Mouse (Mus musculus) liver, postnatal 0 days (tissue): ENCODE results near the gene Cacna2d4. TPM values are rescaled to one million over a fixed set of nuclear protein-coding genes. Genes with fewer than 3 reads are reported as not detected.
A peak's percentile ranks its signal among the peaks of the same experiment; 100 is the strongest.

ENCODE experiments used
- ATAC-seq: fragments of 200-750 bp; cut with Nextera tagmentation; 2 replicates; pipeline ENCODE4 v1.8.0; 2017; ENCODE audit warnings: mild to moderate bottlenecking, moderate library complexity
- DNase-seq: peaks from one replicate; pipeline ENCODE4 v3.0.0-alpha.2; 2016
- H3K27ac ChIP-seq: fragments of 300-500 bp; sonication (generic); 2 replicates; pipeline ENCODE4 v1.5.1; 2014; ENCODE audit warnings: antibody characterized with exemption, moderate library complexity, mild to moderate bottlenecking, low read depth
- H3K27me3 ChIP-seq: fragments of 300-500 bp; sonication (generic); 2 replicates; pipeline ENCODE4 v1.6.1; 2014; ENCODE audit warnings: low read length, control low read depth, mixed read lengths; ENCODE audit not compliant: insufficient read depth
- H3K36me3 ChIP-seq: fragments of 300-500 bp; sonication (generic); replicated peaks from 2 replicates; pipeline ENCODE4 v1.6.1; 2014; ENCODE audit warnings: mild to moderate bottlenecking, control low read depth, low read length, moderate library complexity, mixed read lengths; ENCODE audit not compliant: insufficient read depth
- H3K4me1 ChIP-seq: fragments of 300-500 bp; sonication (generic); 2 replicates; pipeline ENCODE4 v1.6.1; 2014; ENCODE audit warnings: antibody characterized with exemption, mild to moderate bottlenecking, control low read depth; ENCODE audit not compliant: insufficient read depth
- H3K4me2 ChIP-seq: fragments of 300-500 bp; sonication (generic); 2 replicates; pipeline ENCODE4 v1.6.1; 2014; ENCODE audit warnings: low read depth, mild to moderate bottlenecking, low read length, moderate library complexity, mixed read lengths
- H3K4me3 ChIP-seq: fragments of 300-500 bp; sonication (generic); 2 replicates; pipeline ENCODE4 v1.5.1; 2014; ENCODE audit warnings: low read depth, low read length
- H3K9ac ChIP-seq: fragments of 300-500 bp; sonication (generic); replicated peaks from 2 replicates; pipeline ENCODE4 v1.6.1; 2014; ENCODE audit warnings: mild to moderate bottlenecking, moderate library complexity
- H3K9me3 ChIP-seq: fragments of 300-500 bp; sonication (generic); 2 replicates; pipeline ENCODE4 v1.6.1; 2016; ENCODE audit warnings: mild to moderate bottlenecking, control low read depth, low read length, mixed read lengths
- CTCF ChIP-seq: sonication (generic); IDR thresholded peaks from 2 replicates; pipeline ENCODE4 v1.5.1; 2016; ENCODE audit warnings: antibody characterized with exemption, low read depth
- EP300 ChIP-seq: IDR thresholded peaks from 2 replicates; pipeline ENCODE4 v1.6.1; 2016; ENCODE audit warnings: antibody characterized with exemption, low read depth, mild to moderate bottlenecking
- WGBS: fragments of 180-500 bp; shearing (Covaris S2); extraction: QIAGEN DNeasy Blood & Tissue Kit; methylation state at CpG from one replicate; pipeline ENCODE4 v1.1.7; 2014; ENCODE audit not compliant: insufficient replicate concordance; 5-methylcytosine and 5-hydroxymethylcytosine counted together
- polyA plus RNA-seq: library from polyadenylated mRNA; unstranded; fragments of >200 nt; fragmentation: Nextera tagmentation; extraction: Ambion mirVana; gene quantifications from 2 replicates; pipeline ENCODE4 v1.2.1, GENCODE M21; 2015

The Cacna2d4 gene
- polyA plus RNA-seq, 1 experiment from 2014 or later = 0.08 TPM

DNA sequence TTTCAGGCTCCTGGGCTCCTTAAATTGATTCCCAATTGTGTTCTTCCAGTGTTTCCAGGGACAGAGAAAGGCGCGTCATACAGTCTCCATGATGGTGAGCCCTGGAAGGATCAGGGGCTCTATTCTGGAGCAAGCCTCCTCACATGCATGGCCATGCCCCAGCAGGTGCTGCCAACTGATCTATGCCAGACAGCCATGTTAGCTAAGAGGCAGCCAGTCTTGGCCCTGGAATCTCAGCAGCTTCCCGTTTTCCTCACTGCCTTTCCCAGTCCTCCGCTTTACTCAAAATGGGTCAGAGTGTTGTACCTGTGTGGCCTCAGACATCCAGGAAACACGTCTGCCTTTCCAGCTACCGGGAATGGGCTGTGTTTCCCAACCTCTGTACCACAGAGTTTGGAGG lies 10.6 kb upstream of the Cacna2d4 start:
- no peak overlapping the region for H3K4me2 ChIP-seq
- WGBS = 83% methylated on average over 6 of the region's 6 CpGs
- no peak overlapping the region for H3K4me3 ChIP-seq
- no peaks in the 10 kb centered on the region for H3K9me3 ChIP-seq
- DNase-seq = no peak
- TF ChIP-seq CTCF (no peak), EP300 (no peak)
- no peak overlapping the region for H3K27ac ChIP-seq
- peaks cover 4% of the 10 kb centered on the region for H3K36me3 ChIP-seq
- no peak overlapping the region for H3K9ac ChIP-seq
- H3K4me1 ChIP-seq = no peaks in the 10 kb centered on the region
- ATAC-seq = no peak
- H3K27me3 ChIP-seq = no peaks in the 10 kb centered on the region

DNA sequence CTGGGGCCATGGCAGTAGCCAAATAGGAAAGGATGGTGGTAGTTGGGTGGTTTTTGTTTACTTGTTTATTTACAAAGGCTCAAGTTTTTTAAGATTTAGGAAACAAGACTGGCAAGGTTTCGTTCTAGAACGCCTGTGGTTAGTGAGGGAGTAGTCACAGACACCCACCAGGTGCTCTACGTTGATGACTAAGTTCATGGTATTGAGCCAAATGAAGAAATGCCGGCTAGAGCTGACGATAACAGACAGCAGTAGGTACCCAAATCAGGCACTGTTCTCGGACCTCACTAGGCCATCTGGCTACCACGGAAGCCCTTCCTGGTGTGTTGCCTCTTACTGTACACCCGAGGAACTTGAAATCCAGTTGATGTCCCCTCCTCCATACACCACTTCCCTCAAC lies 9.3 kb upstream of the Cacna2d4 start:
- no peak overlapping the region for H3K4me2 ChIP-seq
- ATAC-seq (no peak), DNase-seq (no peak)
- H3K4me3 ChIP-seq = no peak overlapping the region
- 70% methylated on average over 8 of the region's 8 CpGs for WGBS
- no peak overlapping the region for H3K27ac ChIP-seq
- H3K9ac ChIP-seq = no peak overlapping the region
- H3K27me3 ChIP-seq = no peaks in the 10 kb centered on the region
- TF ChIP-seq EP300 (no peak), CTCF (no peak)
- H3K36me3 ChIP-seq = no peaks in the 10 kb centered on the region
- no peaks in the 10 kb centered on the region for H3K4me1 ChIP-seq
- H3K9me3 ChIP-seq = no peaks in the 10 kb centered on the region

DNA sequence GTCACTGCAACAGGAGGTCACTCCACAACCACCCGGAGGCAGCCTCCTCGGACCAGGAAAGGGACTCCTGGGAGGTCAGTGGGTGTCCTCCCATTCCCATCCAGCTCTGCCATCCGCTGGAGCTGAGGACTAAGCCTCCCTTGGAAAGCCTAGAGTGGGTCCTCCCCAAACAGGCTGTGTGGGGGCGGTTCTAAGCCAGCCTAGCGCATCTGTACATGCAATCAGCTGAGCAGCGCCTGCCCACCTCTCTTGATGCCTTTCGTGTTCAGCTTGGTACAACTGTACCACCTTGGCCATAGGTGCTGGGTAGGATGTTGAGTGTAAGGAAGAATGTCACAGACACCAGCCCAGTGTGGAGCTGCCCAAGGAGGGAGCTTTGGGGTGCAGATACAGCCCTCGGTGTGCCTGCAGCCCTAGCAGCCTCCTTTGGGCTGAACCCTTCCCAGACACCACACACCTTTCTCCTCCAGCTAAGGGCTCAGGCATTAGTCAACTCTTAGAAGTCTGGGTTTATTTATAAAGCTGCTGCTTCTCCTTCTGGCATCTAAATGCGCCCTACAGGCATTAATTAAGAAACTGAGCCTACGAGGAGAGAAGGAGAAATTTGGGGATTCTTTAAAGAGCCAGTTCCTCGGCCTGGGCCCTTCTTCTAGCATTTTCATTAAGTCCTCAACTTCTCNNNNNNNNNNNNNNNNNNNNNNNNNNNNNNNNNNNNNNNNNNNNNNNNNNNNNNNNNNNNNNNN lies 7.3 kb upstream of the Cacna2d4 start:
- no peak overlapping the region for H3K4me3 ChIP-seq
- no peaks in the 10 kb centered on the region for H3K36me3 ChIP-seq
- 75% methylated on average over 11 of the region's 11 CpGs for WGBS
- no peak overlapping the region for H3K9ac ChIP-seq
- H3K4me1 ChIP-seq = no peaks in the 10 kb centered on the region
- no peak for ATAC-seq
- TF ChIP-seq CTCF = no peak
- no peak for TF ChIP-seq EP300
- H3K4me2 ChIP-seq = no peak overlapping the region
- no peak overlapping the region for H3K27ac ChIP-seq
- no peak for DNase-seq
- no peaks in the 10 kb centered on the region for H3K27me3 ChIP-seq
- no peaks in the 10 kb centered on the region for H3K9me3 ChIP-seq

DNA sequence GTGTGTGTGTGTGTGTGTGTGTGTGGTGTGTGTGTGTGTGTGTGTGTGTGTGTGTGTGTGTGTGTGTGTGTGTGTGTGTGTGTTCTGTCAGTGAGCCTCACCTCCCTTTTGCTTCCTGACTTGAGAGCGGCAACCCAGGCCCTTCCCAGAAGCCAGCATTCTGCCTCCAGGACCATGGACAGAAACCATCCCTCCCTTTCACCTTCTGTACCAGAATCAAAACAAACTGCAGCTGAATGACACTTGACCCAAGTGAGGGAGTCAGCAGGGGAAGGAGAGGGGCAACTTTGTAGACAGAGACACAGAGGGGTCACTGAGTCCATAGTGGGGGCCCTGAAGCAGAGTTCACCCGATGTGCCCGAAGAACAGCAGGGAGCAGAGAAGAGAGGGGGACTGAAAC lies 3.3 kb upstream of the Cacna2d4 start:
- H3K27me3 ChIP-seq = no peaks in the 10 kb centered on the region
- H3K9me3 ChIP-seq = no peaks in the 10 kb centered on the region
- TF ChIP-seq CTCF (no peak), EP300 (no peak)
- H3K4me3 ChIP-seq = no peak overlapping the region
- peak; percentile 19 for DNase-seq
- WGBS = 36% methylated on average over 3 of the region's 3 CpGs
- ATAC-seq = no peak
- no peaks in the 10 kb centered on the region for H3K36me3 ChIP-seq
- H3K27ac ChIP-seq = no peak overlapping the region
- no peak overlapping the region for H3K9ac ChIP-seq
- no peaks in the 10 kb centered on the region for H3K4me1 ChIP-seq
- H3K4me2 ChIP-seq = no peak overlapping the region

DNA sequence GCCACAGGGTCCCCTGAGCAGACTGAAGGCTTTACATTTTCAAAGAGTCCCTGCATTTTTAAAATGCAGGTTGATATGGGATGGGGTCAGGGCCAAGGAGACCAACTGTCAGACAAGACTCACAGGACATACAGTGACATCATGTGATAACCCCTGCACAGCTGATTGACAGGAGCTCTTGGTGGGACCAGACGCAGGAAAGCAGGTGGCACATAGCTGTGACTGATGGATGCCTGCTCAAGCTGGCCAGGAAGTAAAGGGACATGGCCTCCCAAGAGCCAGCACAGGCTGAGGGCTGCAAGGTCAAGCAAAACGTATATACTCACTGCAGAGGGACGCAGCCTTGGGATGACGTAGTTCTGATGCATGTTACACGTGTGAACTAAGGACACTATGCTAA lies 885 bp upstream of the Cacna2d4 start:
- WGBS = 57% methylated on average over 5 of the region's 5 CpGs
- no peaks in the 10 kb centered on the region for H3K9me3 ChIP-seq

DNA sequence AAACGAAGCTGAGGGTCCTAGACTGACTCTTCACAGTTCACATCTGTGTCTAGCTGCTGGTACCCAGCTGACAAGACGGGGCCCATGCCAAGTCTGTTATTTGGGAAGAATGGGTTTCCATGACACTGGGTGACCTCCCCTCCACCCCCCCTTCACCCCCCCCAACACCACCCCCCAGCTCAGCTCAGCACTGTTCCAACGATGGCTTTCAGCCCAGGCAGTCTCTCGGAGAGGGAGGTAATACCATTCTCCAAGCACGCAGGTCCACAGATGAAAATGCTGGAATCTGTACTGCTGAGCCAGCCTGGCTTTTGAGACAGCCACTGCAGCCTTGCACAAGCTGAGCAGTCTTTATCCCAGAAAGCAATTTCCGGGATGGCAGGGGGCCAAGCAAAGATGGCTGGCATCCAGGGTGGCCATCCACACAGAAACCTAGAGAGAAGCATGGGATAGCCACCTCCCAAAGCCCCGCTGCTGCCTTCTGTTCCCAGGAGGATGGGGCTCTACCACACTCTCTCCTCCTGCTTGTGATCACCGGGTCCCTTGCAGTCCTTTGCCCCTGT lies 1.2 kb downstream of the Cacna2d4 start:
- Histone ChIP-seq H3K36me3 (no peaks in the 10 kb centered on the region), H3K27ac (no peak overlapping the region), H3K9me3 (no peaks in the 10 kb centered on the region), H3K9ac (no peak overlapping the region), H3K4me1 (no peaks in the 10 kb centered on the region), H3K4me2 (no peak overlapping the region), H3K27me3 (no peaks in the 10 kb centered on the region), H3K4me3 (no peak overlapping the region)
- TF ChIP-seq EP300 = no peak
- TF ChIP-seq CTCF = no peak
- ATAC-seq = no peak
- WGBS = 65% methylated on average over 8 of the region's 8 CpGs
- peak; percentile 23 for DNase-seq

More for the DNA sequence above, 885 bp upstream of the Cacna2d4 start:
- no peaks in the 10 kb centered on the region for H3K4me1 ChIP-seq
- ATAC-seq = no peak
- H3K9ac ChIP-seq = no peak overlapping the region
- no peaks in the 10 kb centered on the region for H3K27me3 ChIP-seq
- DNase-seq = no peak
- no peaks in the 10 kb centered on the region for H3K36me3 ChIP-seq
- TF ChIP-seq CTCF = no peak
- no peak for TF ChIP-seq EP300
- H3K27ac ChIP-seq = no peak overlapping the region
- H3K4me2 ChIP-seq = no peak overlapping the region
- no peak overlapping the region for H3K4me3 ChIP-seq
